Mouse (Mus musculus) hindlimb bud, embryonic 11.5 days (tissue): ENCODE data around the gene Gm19426.
A peak's percentile ranks its signal among the peaks of the same experiment; 100 is the strongest.

Experiments used
- DNase-seq: peaks from one replicate; pipeline ENCODE4 v3.0.0-alpha.2; 2012; ENCODE audit warnings: low read depth, low spot score; ENCODE audit errors: extremely low spot score

Gene Gm19426

DNA sequence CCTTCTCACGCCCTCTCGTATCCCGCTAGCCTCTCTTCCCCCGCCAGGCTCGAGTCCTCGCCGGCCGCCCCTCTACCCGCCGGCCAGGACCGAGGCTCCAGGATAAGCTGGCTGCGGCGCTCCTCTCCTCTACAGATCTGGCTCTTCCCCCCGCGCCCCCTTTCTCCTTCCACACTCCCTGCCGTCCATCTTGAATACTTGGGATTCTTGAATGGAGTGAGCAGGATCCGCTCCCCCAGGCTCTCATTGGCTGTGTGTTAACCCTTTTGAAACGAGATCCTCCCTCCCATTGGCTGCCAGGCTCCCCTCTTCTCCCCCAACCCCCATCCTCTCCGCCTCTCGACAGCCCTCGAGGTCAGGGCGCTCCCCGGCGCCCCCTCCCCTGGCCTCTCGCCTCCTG, at the start of gene Gm19426:
Gm19426 (minus strand) TSS at position 95 of the 400 bp plus-strand sequence.
- DNase-seq, result peak; percentile 89

DNA sequence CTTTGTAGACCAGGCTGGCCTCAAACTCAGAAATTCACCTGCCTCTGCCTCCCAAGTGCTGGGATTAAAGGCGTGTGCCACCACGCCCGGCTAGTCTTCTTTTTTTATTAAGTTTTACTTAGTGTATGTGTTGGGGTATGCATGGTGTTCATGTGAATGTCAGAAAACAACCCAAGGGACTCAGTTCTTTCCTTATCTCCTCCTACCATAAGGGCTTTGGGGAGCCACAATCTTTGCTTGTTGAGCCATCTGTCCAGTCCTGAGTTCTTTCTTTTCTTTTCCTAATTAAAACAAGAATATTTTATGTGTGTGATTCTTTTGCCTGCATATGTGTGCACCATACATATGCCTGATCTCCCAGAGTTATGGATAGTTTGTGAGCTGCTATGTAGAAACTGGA, 49.7 kb upstream of the Gm19426 start:
- DNase-seq, result no peak

DNA sequence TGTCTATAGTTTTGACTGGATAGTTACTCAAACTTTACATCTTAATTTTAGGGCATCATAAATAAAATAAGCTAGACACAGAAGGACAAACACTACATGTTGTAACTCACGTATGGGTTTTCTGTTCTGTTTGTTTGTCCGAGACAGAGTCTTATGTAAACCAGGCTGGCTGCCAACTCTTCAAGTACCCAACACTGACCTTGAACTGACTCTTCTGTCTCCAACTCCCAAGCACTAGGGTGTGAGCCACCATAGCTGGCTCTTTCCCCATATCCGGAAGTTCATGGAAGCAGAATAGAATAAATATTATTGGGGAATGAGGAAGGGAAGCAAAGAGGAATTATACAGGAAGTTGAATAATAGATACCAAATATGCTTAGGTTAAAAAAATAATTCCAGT, 49.1 kb upstream of the Gm19426 start:
- no peak for DNase-seq

DNA sequence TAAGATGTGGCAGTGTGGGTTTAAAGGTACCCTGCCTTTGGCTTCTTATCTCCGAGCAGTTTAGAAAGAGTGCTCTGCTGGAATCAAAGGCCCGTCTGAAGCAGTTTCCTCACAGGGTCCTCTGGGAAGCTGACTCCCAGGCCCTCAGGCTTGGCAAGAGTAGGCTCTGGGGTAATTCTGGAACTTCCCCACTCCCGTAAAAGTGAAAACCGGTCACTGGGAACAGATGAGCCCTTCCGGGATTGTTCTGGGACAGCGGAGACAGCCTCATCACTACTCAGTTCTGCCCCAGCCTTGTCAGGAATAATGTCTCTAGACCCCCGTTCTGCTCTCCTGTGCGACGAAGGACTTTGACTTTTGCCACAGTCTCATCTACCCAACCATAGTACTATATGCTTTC, 47.0 kb upstream of the Gm19426 start:
- DNase-seq, result no peak

DNA sequence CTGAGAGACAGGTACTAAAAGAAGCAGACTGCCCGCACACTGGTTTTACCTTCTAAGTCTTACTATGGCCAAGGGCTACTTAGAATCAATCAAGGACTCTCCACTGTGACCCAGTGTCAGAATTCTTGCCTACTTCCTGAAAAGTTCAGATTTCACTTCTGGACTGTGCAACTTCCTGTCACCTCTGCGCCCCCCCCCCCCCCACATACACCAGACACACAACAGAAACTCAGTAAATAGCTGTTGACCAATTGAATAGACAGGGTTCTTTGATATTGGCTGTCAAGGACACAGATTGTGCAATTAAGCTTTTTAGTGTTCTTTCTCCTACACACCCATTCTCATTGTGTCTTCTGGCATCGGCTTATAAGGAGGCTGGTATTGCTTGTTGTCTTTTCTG, 44.9 kb upstream of the Gm19426 start:
- no peak for DNase-seq

DNA sequence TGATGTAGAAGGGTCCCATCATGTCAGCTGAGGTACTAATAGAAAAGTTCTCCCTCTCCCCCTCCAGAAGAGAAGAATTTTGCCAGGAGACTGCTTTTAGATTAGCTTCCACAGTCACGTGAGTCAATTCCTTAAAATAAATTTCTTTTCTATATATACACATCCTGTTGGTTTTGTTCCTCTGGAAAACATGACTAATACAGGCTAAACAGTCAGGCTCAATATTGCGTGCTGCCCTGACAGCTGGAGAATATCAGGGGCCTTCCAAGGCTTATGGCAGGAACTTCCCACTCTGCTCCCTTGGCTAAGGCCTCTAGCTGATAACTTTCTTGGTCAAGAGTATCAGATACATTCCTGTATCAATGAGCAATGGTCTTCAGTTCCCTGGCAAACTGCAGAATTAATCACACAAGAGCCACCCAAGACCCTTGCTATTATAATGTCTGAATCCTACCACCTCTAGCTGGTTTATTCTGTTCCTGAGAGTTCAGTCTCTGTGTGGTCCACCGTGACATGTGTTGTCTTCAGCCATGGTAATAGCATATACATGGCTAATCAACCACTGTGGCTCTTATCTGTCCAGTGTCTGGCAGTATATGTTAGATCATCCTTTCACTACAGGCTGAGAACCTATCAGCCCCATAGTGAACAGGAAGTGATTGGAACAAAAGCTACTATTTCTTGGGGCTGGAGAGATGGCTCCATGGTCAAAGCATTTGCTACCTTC, 40.5 kb upstream of the Gm19426 start:
- no peak for DNase-seq

DNA sequence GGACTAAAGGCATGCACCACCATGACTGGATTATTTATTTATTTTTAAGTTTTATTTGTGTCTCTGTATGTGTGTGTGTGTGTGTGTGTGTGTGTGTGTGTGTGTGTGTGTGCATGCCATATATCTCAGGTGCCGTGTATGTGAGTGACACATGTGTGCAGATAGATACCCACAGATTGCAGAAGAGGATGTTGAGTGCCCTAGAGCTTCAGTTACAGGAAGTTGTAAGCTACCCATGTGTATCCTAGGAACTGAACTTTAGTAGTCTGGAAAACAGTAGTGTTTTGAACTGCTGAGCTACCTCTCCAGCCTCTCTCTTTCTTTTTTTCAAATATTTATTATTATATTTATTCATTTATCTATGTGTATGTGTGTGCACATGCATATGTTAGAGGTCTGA, 39.9 kb upstream of the Gm19426 start:
- no peak for DNase-seq

DNA sequence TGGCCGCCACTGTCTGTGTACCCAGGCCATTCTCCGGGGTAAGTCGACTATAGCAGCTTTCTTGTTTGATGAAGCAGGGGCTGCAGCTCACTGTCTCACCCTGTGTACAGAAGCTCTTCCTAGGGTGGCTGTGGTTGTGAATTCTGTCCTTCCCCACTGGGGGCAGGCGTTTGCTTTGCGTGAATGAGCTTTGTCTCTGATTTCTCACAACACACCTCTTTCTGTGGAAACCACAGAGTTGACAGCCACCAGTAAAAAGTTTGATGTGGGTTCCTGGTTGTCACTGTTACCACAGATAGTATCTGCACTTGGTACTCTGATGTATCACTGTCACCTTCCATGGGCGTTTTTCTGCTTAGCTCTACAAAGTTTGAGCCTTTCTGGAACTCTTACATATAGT, 35.8 kb upstream of the Gm19426 start:
- no peak for DNase-seq

DNA sequence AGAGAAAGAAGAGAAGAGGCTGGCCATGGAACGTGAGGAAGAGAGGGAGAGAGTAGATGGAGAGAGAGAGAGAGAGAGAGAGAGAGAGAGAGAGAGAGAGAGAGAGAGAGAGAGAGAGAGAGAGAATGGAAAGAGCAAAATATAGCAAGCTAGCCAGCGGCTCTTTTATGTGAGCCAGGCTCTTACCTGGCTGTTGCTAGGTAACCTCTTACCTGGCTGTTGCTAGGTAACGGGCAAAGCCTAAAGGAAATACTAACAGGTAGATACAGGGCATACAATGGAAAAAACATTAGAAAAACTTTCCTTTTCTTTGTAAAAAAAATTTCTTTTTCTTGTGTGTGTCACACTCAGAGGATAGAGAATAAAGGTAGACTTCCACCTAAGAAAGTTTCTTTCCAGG, 34.3 kb upstream of the Gm19426 start:
- DNase-seq, result no peak

DNA sequence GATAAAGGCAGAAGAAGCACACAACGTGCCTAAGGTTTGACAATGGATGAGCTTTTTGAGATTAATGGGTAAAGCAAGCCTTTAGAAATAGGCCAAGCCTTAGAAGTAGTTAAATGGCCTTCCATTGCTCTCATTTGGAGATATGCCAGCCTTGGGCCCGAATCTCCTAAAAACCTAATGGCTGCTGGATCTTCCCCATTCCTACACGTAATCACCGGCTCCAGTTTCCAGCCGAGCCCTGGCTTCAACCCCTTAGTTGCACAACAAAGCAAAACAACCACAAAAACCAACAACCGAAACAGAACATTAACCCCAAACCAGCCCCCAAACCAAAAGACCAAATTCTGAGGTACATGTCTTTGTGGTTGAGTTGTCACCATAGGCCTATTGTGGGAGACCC, 32.2 kb upstream of the Gm19426 start:
- DNase-seq, result no peak

DNA sequence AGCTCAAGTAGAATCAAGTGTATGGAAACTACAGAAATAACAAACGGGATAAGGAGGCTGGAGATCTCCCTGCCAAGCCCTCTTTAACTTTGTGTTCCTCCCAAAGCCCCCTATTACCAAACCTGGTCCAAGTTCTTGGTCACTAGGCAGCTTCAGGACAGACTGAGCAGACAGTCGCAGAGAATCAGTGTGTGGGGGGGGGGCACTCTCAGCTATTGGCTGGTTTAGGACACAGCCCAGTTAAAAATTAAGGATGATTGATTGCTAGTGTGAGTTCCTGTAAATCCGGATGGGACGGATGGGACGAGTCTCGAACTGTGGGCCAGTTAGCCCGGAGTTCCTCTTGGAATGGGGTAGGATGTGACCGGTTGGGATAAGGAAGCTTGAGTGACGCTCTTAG, 31.8 kb upstream of the Gm19426 start, which contains the start of gene Serping1:
Serping1 (minus strand) TSS at position 204 of the 400 bp plus-strand sequence.
- no peak for DNase-seq

DNA sequence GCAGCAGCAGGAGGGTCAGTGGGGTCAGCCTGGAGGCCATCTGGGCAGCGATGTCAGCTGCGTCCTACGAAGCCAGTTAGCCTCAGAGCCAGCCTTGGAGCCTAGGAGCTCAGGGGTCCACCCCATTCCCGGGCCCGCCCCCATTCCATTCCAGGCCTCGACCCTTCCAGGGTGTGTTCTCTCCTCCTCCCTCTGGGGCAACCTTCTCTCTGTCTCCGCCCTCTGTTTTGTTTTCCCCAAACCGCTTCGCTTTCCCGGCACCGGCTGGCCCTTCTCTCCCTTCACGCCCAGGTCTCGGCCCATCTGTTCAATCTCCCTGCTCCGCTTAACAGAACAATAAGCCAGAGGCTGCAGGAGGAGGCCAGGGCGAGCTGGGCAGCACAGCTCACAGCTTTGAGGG, 31.3 kb upstream of the Gm19426 start:
- DNase-seq, result no peak

DNA sequence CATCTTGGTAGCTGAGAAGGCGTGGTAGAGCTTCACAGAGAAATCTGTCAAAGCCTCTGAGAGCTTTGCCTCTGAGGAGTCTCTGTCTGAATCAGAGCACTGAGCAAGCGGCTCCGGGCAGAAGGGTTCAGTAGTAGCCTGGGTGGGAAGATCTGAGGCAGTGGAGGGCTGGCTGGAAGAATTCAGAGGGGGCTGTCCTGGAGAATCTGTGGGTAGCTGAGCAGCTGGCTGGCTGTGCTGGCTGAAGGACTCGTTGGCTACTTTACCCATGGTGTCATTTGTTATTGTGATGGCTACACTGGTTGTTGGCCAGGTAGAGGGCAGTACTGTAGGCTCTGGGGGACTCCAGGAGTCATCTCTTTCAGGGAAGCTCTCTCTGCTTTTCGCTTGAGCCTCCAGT, 29.7 kb upstream of the Gm19426 start:
- no peak for DNase-seq

DNA sequence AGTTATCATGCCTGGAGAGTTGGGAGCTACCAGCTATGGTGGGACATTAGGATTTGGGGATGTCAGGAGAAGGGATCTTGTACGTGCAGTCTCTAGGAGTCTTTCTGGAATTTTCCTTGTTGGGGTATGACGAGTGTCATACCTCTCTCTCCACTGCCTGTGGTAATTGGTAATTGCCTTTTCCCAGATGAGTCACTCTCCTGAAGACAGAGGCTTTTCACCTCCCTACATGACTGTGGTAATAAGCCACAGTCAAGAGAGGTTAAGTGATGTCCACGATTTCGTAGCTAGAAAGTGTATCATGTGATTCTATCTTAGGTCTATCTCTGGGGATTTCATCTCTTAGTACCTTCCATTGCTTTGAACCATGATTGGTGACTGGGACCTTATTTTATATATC, 29.0 kb upstream of the Gm19426 start:
- DNase-seq, result no peak

DNA sequence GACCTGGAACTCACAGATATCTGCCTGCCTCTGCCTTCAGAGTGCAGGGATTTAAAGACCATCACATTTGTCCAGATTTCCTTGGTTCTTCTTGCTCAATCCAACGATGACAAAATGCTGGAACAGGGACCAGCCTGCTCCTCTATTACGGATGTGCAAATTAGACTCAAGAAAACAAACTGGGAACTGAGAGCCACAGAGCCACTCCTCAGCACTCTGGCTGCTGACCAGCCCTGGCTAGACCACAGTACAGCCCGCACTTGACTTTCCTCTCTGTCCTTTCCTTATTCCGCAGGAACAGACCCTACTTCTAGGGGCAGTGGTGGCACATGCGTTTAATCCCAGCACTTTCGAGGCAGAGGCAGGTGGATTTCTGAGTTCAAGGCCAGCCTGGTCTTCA, 27.0 kb upstream of the Gm19426 start:
- DNase-seq, result no peak

DNA sequence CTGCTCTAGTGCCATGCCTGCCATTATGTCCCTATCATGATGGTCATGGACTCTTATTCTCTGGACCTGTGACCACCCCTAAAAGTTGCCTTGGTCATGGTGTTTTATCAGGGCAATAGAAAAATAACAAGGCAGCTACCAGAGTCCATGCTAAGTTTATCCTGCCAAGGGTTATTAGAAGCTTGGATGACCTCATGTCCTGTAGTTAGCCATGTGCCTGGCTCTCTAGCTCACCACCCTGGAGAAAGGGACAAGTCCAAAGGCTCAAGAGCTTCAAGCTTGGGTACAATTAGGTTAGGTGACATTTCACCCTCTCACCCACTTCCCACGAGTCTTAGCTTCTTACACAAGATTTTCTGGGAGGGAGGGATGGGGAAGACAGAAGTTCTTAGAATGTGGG, 19.4 kb upstream of the Gm19426 start:
- no peak for DNase-seq

DNA sequence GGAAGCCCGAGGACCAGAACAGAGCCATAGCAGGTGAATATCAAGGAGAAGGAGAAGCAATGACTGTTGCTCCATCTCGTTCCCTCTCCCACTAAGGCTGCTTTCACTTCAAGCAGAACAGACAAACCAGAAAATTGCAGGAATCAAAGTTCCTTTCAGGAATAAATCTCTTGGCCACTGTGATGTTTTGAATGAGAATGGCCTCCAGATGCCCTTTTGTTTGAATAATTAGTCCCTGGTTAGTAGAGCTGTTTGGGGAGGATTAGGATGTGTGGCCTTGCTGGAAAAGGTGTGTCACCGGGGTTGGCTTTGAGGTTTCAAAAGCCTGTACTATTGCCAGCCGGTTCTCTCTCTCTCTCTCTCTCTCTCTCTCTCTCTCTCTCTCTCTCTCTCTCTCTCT, 18.8 kb upstream of the Gm19426 start:
- no peak for DNase-seq

DNA sequence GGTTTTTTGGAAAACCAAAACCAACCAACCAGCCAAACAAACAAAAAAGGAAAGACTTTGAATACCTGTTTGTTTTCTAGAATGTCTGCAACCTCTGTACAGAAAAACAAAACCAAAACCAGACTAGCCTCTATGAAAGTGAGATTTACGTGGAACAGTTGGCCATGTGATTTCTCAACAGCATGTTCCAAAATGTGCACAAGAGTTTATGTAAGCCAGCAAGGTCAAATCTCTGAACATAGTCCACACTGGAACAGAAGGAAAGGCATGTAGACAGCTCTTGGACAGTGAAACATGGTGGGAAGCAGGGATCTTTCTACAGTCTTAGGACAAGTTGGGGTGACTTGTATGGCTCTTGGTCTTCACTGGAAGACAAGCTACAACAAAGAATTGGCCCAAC, 18.4 kb upstream of the Gm19426 start:
- DNase-seq, result no peak

DNA sequence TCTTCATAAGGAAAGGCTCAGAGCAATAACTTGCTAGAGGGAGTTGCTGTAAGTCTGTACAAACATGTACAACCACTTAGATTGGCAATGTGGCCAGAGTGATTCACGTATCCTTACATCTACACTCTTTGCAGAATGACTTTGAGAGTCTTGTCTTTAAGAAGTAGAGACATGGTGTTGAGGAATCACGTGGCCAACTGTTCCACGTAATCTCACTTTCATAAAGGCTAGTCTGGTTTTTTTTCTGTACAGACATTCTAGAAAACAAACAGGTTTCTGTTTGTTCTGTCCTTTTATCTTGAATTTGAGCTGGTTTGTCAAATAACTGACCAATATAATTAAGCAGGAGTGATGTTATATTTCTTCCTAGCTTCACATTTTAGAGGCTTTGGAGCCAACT, 17.9 kb upstream of the Gm19426 start:
- no peak for DNase-seq

DNA sequence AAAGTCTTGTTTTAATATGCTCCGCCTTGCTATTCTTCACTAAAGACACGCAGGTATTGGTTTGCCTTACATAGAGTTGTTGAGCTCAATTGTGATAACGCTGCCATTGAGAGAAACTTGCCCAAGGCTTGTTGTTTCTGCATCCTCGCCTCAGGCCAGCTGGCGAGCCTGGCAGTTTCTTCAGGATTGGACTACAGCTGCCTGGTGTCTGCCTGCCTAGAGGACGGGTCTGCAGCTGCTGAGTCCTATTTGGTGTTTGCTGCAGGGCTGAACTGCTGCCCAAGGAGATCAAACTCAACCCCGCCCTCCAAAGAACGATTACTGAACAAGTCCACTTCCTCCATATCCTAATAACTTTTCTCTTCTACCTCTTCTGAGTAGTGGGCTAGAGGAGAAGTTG, 17.3 kb upstream of the Gm19426 start:
- DNase-seq, result no peak

DNA sequence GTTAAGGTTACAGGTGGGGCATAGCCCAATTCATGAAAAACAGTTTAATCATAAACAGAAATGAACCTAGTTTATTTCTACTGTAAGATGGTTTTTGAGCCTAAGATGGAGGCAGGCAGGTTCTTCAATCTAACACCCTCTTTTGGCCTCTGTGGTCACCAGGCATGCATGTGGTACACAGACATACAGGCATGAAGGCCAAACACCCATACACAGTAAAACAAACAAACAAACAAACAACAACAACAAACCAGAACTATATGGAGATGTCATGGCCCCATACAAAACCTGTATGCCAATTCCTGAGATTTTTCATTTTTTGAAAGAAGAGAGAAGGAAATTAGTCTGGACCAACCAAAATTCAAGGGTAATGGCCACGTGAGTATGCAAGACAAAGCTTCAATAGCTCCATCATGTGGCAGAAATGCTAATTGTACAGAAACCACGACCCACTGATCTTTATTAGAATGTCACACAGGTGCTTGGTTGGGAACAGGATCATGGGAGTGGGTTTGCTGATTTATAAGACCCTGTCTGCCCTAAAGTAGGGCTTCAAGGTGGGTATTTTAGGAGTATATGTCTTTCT, 15.2 kb upstream of the Gm19426 start:
- DNase-seq, result no peak

DNA sequence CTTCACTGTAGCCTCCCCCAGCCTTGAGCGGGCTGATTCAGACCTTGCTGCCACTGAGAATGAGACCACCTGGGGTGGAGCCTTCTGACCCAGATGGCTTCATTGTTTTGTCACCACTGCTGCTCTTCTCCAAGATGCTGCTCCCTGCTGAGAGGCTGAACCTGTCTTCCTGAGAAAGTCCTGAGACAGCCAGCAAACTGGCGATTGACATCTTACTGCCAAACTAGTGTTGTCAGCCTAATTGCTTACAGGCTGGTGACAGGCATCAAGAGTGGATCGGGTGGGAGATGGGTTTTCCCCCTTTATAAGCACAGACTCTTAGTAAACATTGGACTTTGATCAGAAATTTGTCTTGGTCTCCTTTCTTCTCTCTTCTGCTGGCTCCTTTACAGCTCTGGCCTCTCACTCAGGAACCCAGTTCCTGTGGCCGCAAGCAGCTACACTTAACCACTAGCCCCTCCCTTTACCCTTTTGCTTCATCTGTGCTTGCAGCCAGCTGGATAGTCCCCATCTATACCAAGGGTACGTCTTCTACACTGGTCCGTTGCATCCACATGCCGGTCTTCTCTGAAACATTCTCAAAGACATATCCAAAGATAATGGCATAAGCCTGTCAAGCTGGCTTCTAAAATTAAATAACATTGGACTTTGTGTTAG, 13.7 kb upstream of the Gm19426 start:
- DNase-seq, result no peak
